Mouse (Mus musculus) G1E (cell line): ENCODE results near the gene Cars2. TPM values are rescaled to one million over a fixed set of nuclear protein-coding genes. Genes with fewer than 3 reads are reported as not detected.
"Not testable (repeated sequence)": the region's sequence is repeated elsewhere in the genome, so short reads cannot be mapped to it uniquely, and the experiment has no call there.

Experiments
- ATAC-seq: 2 replicates; pipeline ENCODE4 v1.8.0; 2016; ENCODE audit warnings: mild to moderate bottlenecking; ENCODE audit not compliant: insufficient number of reproducible peaks, poor library complexity, low FRiP score, severe bottlenecking; ENCODE audit errors: extremely low read depth
- DNase-seq: peaks from one replicate; pipeline ENCODE4 v3.0.0; 2012; ENCODE audit warnings: low spot score
- H3K27me3 ChIP-seq: 2 replicates; pipeline ENCODE4 v1.6.1; 2012; ENCODE audit warnings: mild to moderate bottlenecking, low read length, inconsistent platforms; ENCODE audit not compliant: insufficient read depth
- H3K36me3 ChIP-seq: replicated peaks from 2 replicates; pipeline ENCODE3; 2012; ENCODE audit warnings: mild to moderate bottlenecking, inconsistent platforms
- H3K4me1 ChIP-seq: 2 replicates; pipeline ENCODE4 v1.6.1; 2012; ENCODE audit warnings: low read depth, low read length, inconsistent platforms, mixed read lengths; ENCODE audit not compliant: insufficient read depth
- H3K4me3 ChIP-seq: 2 replicates; pipeline ENCODE4 v1.5.1; 2012; ENCODE audit warnings: low read depth, mild to moderate bottlenecking, inconsistent platforms, low read length, moderate library complexity, mixed read lengths
- H3K9me3 ChIP-seq: replicated peaks from 2 replicates; pipeline ENCODE4 v1.6.1; 2012; ENCODE audit warnings: inconsistent platforms
- CTCF ChIP-seq: IDR thresholded peaks from 2 replicates; pipeline ENCODE4 v1.5.1; 2012; ENCODE audit warnings: low read depth, low read length, inconsistent platforms, mixed read lengths
- GATA1 ChIP-seq: IDR thresholded peaks from 2 replicates; pipeline ENCODE4 v1.6.1; 2012; ENCODE audit warnings: borderline replicate concordance, low read length, inconsistent platforms, mixed read lengths
- GATA2 ChIP-seq: IDR thresholded peaks from 2 replicates; pipeline ENCODE4 v1.6.1; 2012; ENCODE audit warnings: low read depth, low read length, inconsistent platforms, borderline replicate concordance
- POLR2AphosphoS5 ChIP-seq: IDR thresholded peaks from 2 replicates; pipeline ENCODE4 v1.6.1; 2012; ENCODE audit warnings: low read depth, low read length, inconsistent platforms; ENCODE audit not compliant: insufficient replicate concordance
- TAL1 ChIP-seq: conservative IDR thresholded peaks from 2 replicates; pipeline ENCODE4 v1.6.1; 2012; ENCODE audit warnings: low read depth, low read length, inconsistent platforms, mixed read lengths
- polyA plus RNA-seq: library from polyadenylated mRNA; stranded (reverse); fragments of >175 nt; gene quantifications from 2 replicates; pipeline ENCODE4 v1.2.3, GENCODE M21; 2012
- total RNA-seq, 2 experiments: library from RNA; stranded (forward) in 1 of 2; stranded (reverse) in 1 of 2; fragments of 200-1000 nt in 1 of 2; fragments of >200 nt in 1 of 2; fragmentation: Nextera tagmentation in 1 of 2; gene quantifications; 2 replicates each; pipeline ENCODE4 v1.2.3; 2014 to 2017

Cars2 gene
- total and polyA plus RNA-seq, 3 experiments, result 25.7 to 47.4 (median 34.7) TPM

DNA sequence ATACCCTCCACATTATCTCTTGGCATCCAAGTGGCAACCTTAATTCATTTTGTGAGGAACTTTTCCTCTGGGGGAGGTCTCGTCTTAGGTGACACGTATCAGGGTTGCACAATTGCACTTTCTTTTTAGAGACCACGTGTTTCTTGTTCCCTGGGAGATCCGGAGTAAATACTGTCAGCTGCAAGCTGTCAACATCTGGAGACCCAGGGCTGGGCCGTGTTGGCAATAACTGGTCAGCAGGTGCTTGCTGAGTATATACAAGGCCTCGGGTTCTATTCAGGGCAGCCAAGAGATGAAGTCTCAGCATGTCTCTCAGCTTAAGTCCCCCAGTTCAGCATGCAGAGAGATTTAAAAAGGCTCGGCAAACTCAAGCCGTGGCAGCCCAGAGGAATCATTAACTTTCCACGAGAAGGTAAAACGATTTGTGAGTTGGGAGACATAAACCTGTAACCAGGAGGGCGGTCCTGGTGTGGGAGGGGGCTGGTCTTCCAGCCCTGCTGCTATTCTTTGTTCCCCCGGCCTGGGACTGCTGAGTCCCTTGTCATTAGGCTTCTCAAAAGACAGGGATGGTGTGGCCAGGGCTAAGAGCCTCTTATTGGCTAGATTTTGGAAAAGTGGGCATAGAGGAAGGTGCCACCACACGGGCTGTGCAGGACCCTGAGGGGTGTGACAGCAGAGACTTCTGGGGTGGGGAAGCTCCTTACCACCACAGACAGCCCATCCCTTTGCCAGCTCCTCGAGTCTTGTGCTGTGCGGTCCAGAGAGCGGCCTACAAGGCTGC, 25.2 kb upstream of the Cars2 start:
- H3K27me3 ChIP-seq, result peaks cover 36% of the 10 kb centered on the region
- no peaks in the 10 kb centered on the region for H3K4me1 ChIP-seq
- H3K36me3 ChIP-seq, result no peaks in the 10 kb centered on the region
- no peaks in the 10 kb centered on the region for H3K9me3 ChIP-seq
- TF ChIP-seq GATA2 (no peak), CTCF (no peak), GATA1 (no peak), POLR2AphosphoS5 (no peak), TAL1 (no peak)
- DNase-seq (no peak), ATAC-seq (no peak)
- no peak overlapping the region for H3K4me3 ChIP-seq

DNA sequence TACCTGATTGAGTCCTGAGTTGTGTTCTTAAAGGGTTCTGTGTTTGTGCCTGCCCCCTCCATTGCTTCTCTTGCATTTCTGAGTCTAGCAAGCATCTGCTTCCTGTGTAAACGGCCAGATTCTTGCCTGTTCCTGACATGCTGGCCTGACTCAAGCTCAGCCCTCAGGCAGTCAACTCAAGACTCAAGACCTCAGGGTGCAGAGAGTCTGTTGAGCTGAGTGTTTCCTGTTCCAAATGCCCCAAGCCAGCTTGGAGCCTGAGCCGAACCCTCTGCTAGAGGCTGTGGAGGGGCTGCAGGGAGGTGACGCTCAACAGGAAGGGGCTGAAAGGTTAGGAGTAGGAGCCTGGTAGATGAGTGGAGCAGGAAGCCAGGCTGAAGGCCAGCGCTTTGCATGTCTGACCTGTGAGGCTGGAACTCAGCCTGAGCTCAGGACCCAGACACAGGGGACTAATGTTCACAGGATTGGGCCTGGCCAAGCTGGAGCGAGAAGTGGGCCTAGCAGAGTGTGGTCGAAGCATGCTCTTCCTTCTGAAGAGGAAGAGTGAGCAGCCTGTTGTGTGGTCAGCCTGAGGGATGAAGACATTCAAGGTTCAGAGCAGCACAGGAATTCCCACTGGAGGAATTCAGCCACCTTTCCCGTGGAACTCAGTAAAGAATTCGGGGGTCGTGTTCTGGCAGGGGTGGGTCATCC, 24.5 kb upstream of the Cars2 start:
- no peak overlapping the region for H3K4me3 ChIP-seq
- H3K27me3 ChIP-seq, result peaks cover 36% of the 10 kb centered on the region
- H3K4me1 ChIP-seq, result no peaks in the 10 kb centered on the region; the same call in 1 of the 2 replicates
- no peaks in the 10 kb centered on the region for H3K36me3 ChIP-seq
- ATAC-seq (no peak), DNase-seq (no peak)
- H3K9me3 ChIP-seq, result no peaks in the 10 kb centered on the region
- TF ChIP-seq CTCF, result no peak
- no peak for TF ChIP-seq TAL1
- TF ChIP-seq GATA2, result no peak
- no peak for TF ChIP-seq GATA1
- TF ChIP-seq POLR2AphosphoS5, result no peak

GRCm38 (mm10) chr8:11572428-11572827, 21.8 kb upstream of the Cars2 start:
- Histone ChIP-seq H3K27me3 (peaks cover 27% of the 10 kb centered on the region), H3K9me3 (no peaks in the 10 kb centered on the region), H3K36me3 (peaks cover 9% of the 10 kb centered on the region), H3K4me1 (no peaks in the 10 kb centered on the region; the same call in 1 of the 2 replicates), H3K4me3 (no peak overlapping the region)
- DNase-seq (no peak), ATAC-seq (no peak)
- TF ChIP-seq POLR2AphosphoS5 (no peak), CTCF (no peak), GATA1 (no peak), GATA2 (no peak), TAL1 (no peak)

- DNase-seq (no peak), ATAC-seq (no peak)
- H3K4me3 ChIP-seq, result no peak overlapping the region
- H3K36me3 ChIP-seq, result peaks cover 12% of the 10 kb centered on the region
- H3K27me3 ChIP-seq, result peaks cover 25% of the 10 kb centered on the region
- H3K9me3 ChIP-seq, result no peaks in the 10 kb centered on the region
- no peaks in the 10 kb centered on the region; the same call in 1 of the 2 replicates for H3K4me1 ChIP-seq
- TF ChIP-seq TAL1 (no peak), GATA1 (no peak), GATA2 (no peak), CTCF (no peak), POLR2AphosphoS5 (no peak)
Measured at GRCm38 (mm10) chr8:11571950-11572349, 21.4 kb upstream of the Cars2 start.

- H3K4me1 ChIP-seq, result no peaks in the 10 kb centered on the region; the same call in 1 of the 2 replicates
- peaks cover 15% of the 10 kb centered on the region for H3K36me3 ChIP-seq
- H3K4me3 ChIP-seq, result no peak overlapping the region
- ATAC-seq (no peak), DNase-seq (no peak)
- TF ChIP-seq TAL1 (no peak), POLR2AphosphoS5 (no peak), GATA1 (no peak), GATA2 (no peak), CTCF (no peak)
- H3K9me3 ChIP-seq, result no peaks in the 10 kb centered on the region
- peaks cover 21% of the 10 kb centered on the region for H3K27me3 ChIP-seq
Measured at GRCm38 (mm10) chr8:11570742-11571141, 20.2 kb upstream of the Cars2 start.

GRCm38 (mm10) chr8:11569260-11570097, 18.9 kb upstream of the Cars2 start:
- Histone ChIP-seq H3K9me3 (no peaks in the 10 kb centered on the region), H3K36me3 (peaks cover 26% of the 10 kb centered on the region), H3K4me3 (no peak overlapping the region), H3K27me3 (peaks cover 13% of the 10 kb centered on the region), H3K4me1 (peaks cover 1% of the 10 kb centered on the region)
- no peak for TF ChIP-seq POLR2AphosphoS5
- no peak for TF ChIP-seq CTCF
- TF ChIP-seq GATA2, result no peak
- TF ChIP-seq GATA1, result no peak
- TF ChIP-seq TAL1, result no peak
- DNase-seq, result no peak
- ATAC-seq, result no peak

GRCm38 (mm10) chr8:11568193-11568592, 17.6 kb upstream of the Cars2 start:
- not testable (repeated sequence) for ATAC-seq, H3K4me1 ChIP-seq, DNase-seq, H3K9me3 ChIP-seq, H3K27me3 ChIP-seq, H3K4me3 ChIP-seq
- peaks cover 39% of the 10 kb centered on the region for H3K36me3 ChIP-seq
